Mouse (Mus musculus): ENCODE data around the gene Exog. TPM values are rescaled to one million over a fixed set of nuclear protein-coding genes. Genes with fewer than 3 reads are reported as not detected.
A peak's percentile ranks its signal among the peaks of the same experiment; 100 is the strongest.

Exog gene
- polyA plus RNA-seq, 1 experiment from 2014 or later = 17.5 TPM

GRCm38 (mm10) chr9:119409864-119410263, 34.9 kb upstream of the Exog start:
- Histone ChIP-seq H3K4me1 (ENCODE audit: control insufficient read depth, insufficient read depth, low read length) (peaks cover 6% of the 10 kb centered on the region; the same call in 1 of the 2 replicates), H3K9ac (ENCODE audit: low read depth, low read length) (no peak overlapping the region), H3K27ac (ENCODE audit: low read length) (no peak overlapping the region), H3K27me3 (replicated peaks; ENCODE audit: control insufficient read depth, insufficient read depth, low read length) (no peaks in the 10 kb centered on the region), H3K4me2 (ENCODE audit: low read depth, low read length) (no peak overlapping the region), H3K4me3 (ENCODE audit: low read length) (no peak overlapping the region), H3K36me3 (ENCODE audit: control insufficient read depth, insufficient read depth, low read length) (no peaks in the 10 kb centered on the region), H3K9me3 (ENCODE audit: control insufficient read depth, low read length) (peaks cover 4% of the 10 kb centered on the region; the same call in 1 of the 2 replicates)
- no peak for ATAC-seq
- 74% methylated on average over 5 of the region's 5 CpGs for WGBS

GRCm38 (mm10) chr9:119418025-119418424, 26.7 kb upstream of the Exog start:
- no peak overlapping the region for H3K9ac ChIP-seq (ENCODE audit: low read depth, low read length)
- ATAC-seq = no peak
- no peak overlapping the region for H3K4me3 ChIP-seq (ENCODE audit: low read length)
- H3K9me3 ChIP-seq (ENCODE audit: control insufficient read depth, low read length) = no peaks in the 10 kb centered on the region
- no peaks in the 10 kb centered on the region for H3K27me3 ChIP-seq (replicated peaks; ENCODE audit: control insufficient read depth, insufficient read depth, low read length)
- peak overlapping the region; percentile 37 for H3K4me2 ChIP-seq (ENCODE audit: low read depth, low read length)
- no peaks in the 10 kb centered on the region for H3K36me3 ChIP-seq (ENCODE audit: control insufficient read depth, insufficient read depth, low read length)
- 53% methylated on average over 18 of the region's 18 CpGs for WGBS
- H3K4me1 ChIP-seq (ENCODE audit: control insufficient read depth, insufficient read depth, low read length) = no peaks in the 10 kb centered on the region
- H3K27ac ChIP-seq (ENCODE audit: low read length) = no peak overlapping the region

- 82% methylated on average over 12 of the region's 12 CpGs for WGBS
- no peak overlapping the region for H3K9ac ChIP-seq (ENCODE audit: low read depth, low read length)
- no peaks in the 10 kb centered on the region for H3K27me3 ChIP-seq (replicated peaks; ENCODE audit: control insufficient read depth, insufficient read depth, low read length)
- no peak overlapping the region for H3K27ac ChIP-seq (ENCODE audit: low read length)
- H3K36me3 ChIP-seq (ENCODE audit: control insufficient read depth, insufficient read depth, low read length) = no peaks in the 10 kb centered on the region
- ATAC-seq = no peak
- no peak overlapping the region for H3K4me2 ChIP-seq (ENCODE audit: low read depth, low read length)
- H3K4me3 ChIP-seq (ENCODE audit: low read length) = no peak overlapping the region
- H3K9me3 ChIP-seq (ENCODE audit: control insufficient read depth, low read length) = no peaks in the 10 kb centered on the region
- peaks cover 8% of the 10 kb centered on the region for H3K4me1 ChIP-seq (ENCODE audit: control insufficient read depth, insufficient read depth, low read length)
Observed at GRCm38 (mm10) chr9:119419852-119420438, 24.8 kb upstream of the Exog start.

- WGBS = 31% methylated on average over 7 of the region's 7 CpGs
- H3K4me3 ChIP-seq (ENCODE audit: low read length) = no peak overlapping the region
- peaks cover 33% of the 10 kb centered on the region for H3K4me1 ChIP-seq (ENCODE audit: control insufficient read depth, insufficient read depth, low read length)
- ATAC-seq = peak; percentile 90
- peak overlapping the region; percentile 57 for H3K9ac ChIP-seq (ENCODE audit: low read depth, low read length)
- H3K4me2 ChIP-seq (ENCODE audit: low read depth, low read length) = peak overlapping the region; percentile 30; the same call in 1 of the 2 replicates
- H3K36me3 ChIP-seq (ENCODE audit: control insufficient read depth, insufficient read depth, low read length) = no peaks in the 10 kb centered on the region
- H3K27me3 ChIP-seq (replicated peaks; ENCODE audit: control insufficient read depth, insufficient read depth, low read length) = no peaks in the 10 kb centered on the region
- no peaks in the 10 kb centered on the region for H3K9me3 ChIP-seq (ENCODE audit: control insufficient read depth, low read length)
- peak overlapping the region; percentile 82 for H3K27ac ChIP-seq (ENCODE audit: low read length)
Observed at GRCm38 (mm10) chr9:119425217-119425975, 19.3 kb upstream of the Exog start.

- Histone ChIP-seq H3K9ac (ENCODE audit: low read depth, low read length) (no peak overlapping the region), H3K27ac (ENCODE audit: low read length) (peak overlapping the region; percentile 82), H3K36me3 (ENCODE audit: control insufficient read depth, insufficient read depth, low read length) (no peaks in the 10 kb centered on the region), H3K9me3 (ENCODE audit: control insufficient read depth, low read length) (no peaks in the 10 kb centered on the region), H3K4me1 (ENCODE audit: control insufficient read depth, insufficient read depth, low read length) (peaks cover 33% of the 10 kb centered on the region), H3K27me3 (replicated peaks; ENCODE audit: control insufficient read depth, insufficient read depth, low read length) (no peaks in the 10 kb centered on the region), H3K4me2 (ENCODE audit: low read depth, low read length) (no peak overlapping the region), H3K4me3 (ENCODE audit: low read length) (no peak overlapping the region)
- no peak; the same call in 1 of the 2 replicates for ATAC-seq
- WGBS = 79% methylated on average over 13 of the region's 13 CpGs
Observed at GRCm38 (mm10) chr9:119425976-119426415, 18.7 kb upstream of the Exog start.

GRCm38 (mm10) chr9:119426483-119426882, 18.3 kb upstream of the Exog start:
- H3K27ac ChIP-seq (ENCODE audit: low read length) = peak overlapping the region; percentile 82
- H3K4me2 ChIP-seq (ENCODE audit: low read depth, low read length) = no peak overlapping the region
- no peaks in the 10 kb centered on the region for H3K36me3 ChIP-seq (ENCODE audit: control insufficient read depth, insufficient read depth, low read length)
- WGBS = 46% methylated on average over 7 of the region's 7 CpGs
- no peak overlapping the region for H3K9ac ChIP-seq (ENCODE audit: low read depth, low read length)
- peak; percentile 51 for ATAC-seq
- H3K9me3 ChIP-seq (ENCODE audit: control insufficient read depth, low read length) = no peaks in the 10 kb centered on the region
- peaks cover 33% of the 10 kb centered on the region for H3K4me1 ChIP-seq (ENCODE audit: control insufficient read depth, insufficient read depth, low read length)
- H3K4me3 ChIP-seq (ENCODE audit: low read length) = no peak overlapping the region
- H3K27me3 ChIP-seq (replicated peaks; ENCODE audit: control insufficient read depth, insufficient read depth, low read length) = no peaks in the 10 kb centered on the region

- Histone ChIP-seq H3K36me3 (ENCODE audit: control insufficient read depth, insufficient read depth, low read length) (peaks cover 9% of the 10 kb centered on the region), H3K4me2 (ENCODE audit: low read depth, low read length) (no peak overlapping the region), H3K4me3 (ENCODE audit: low read length) (no peak overlapping the region), H3K9me3 (ENCODE audit: control insufficient read depth, low read length) (no peaks in the 10 kb centered on the region), H3K27me3 (replicated peaks; ENCODE audit: control insufficient read depth, insufficient read depth, low read length) (no peaks in the 10 kb centered on the region), H3K9ac (ENCODE audit: low read depth, low read length) (no peak overlapping the region), H3K4me1 (ENCODE audit: control insufficient read depth, insufficient read depth, low read length) (peaks cover 21% of the 10 kb centered on the region), H3K27ac (ENCODE audit: low read length) (no peak overlapping the region)
- WGBS = 50% methylated on average over 7 of the region's 7 CpGs
- peak; percentile 47 for ATAC-seq
Observed at GRCm38 (mm10) chr9:119430311-119430710, 14.4 kb upstream of the Exog start.

GRCm38 (mm10) chr9:119435855-119436254, 8.9 kb upstream of the Exog start:
- 67% methylated on average over 2 of the region's 2 CpGs for WGBS
- Histone ChIP-seq H3K36me3 (ENCODE audit: control insufficient read depth, insufficient read depth, low read length) (peaks cover 9% of the 10 kb centered on the region), H3K9me3 (ENCODE audit: control insufficient read depth, low read length) (no peaks in the 10 kb centered on the region), H3K27ac (ENCODE audit: low read length) (no peak overlapping the region), H3K4me2 (ENCODE audit: low read depth, low read length) (no peak overlapping the region), H3K9ac (ENCODE audit: low read depth, low read length) (no peak overlapping the region), H3K4me1 (ENCODE audit: control insufficient read depth, insufficient read depth, low read length) (no peaks in the 10 kb centered on the region), H3K27me3 (replicated peaks; ENCODE audit: control insufficient read depth, insufficient read depth, low read length) (no peaks in the 10 kb centered on the region), H3K4me3 (ENCODE audit: low read length) (no peak overlapping the region)
- no peak for ATAC-seq

- WGBS = 90% methylated on average over 12 of the region's 12 CpGs
Observed at GRCm38 (mm10) chr9:119438065-119438464, 6.7 kb upstream of the Exog start.

More at GRCm38 (mm10) chr9:119438065-119438464, 6.7 kb upstream of the Exog start:
- H3K27ac ChIP-seq (ENCODE audit: low read length) = no peak overlapping the region
- ATAC-seq = no peak
- 0 out of 2 replicates have a peak, but pooled peaks cover 4% of the 10 kb centered on the region for H3K36me3 ChIP-seq (ENCODE audit: control insufficient read depth, insufficient read depth, low read length)
- H3K9me3 ChIP-seq (ENCODE audit: control insufficient read depth, low read length) = no peaks in the 10 kb centered on the region
- no peak overlapping the region for H3K4me3 ChIP-seq (ENCODE audit: low read length)
- no peaks in the 10 kb centered on the region for H3K4me1 ChIP-seq (ENCODE audit: control insufficient read depth, insufficient read depth, low read length)
- no peaks in the 10 kb centered on the region for H3K27me3 ChIP-seq (replicated peaks; ENCODE audit: control insufficient read depth, insufficient read depth, low read length)
- no peak overlapping the region for H3K4me2 ChIP-seq (ENCODE audit: low read depth, low read length)
- H3K9ac ChIP-seq (ENCODE audit: low read depth, low read length) = no peak overlapping the region
